Mouse (Mus musculus) small intestine, adult 2 months (tissue): ENCODE results near the gene Meis1.

ENCODE experiments used
- CTCF ChIP-seq: fragments of 200-500 bp; IDR thresholded peaks from 2 replicates; pipeline ENCODE4 v1.5.1; 2012; ENCODE audit warnings: low read depth, mild to moderate bottlenecking, control low read depth, inconsistent platforms, low read length, moderate library complexity, mixed read lengths; ENCODE audit not compliant: insufficient replicate concordance, insufficient read length; ENCODE audit errors: extremely low read depth
- POLR2A ChIP-seq: fragments of 200-500 bp; IDR thresholded peaks from 2 replicates; pipeline ENCODE4 v1.6.1; 2012; ENCODE audit warnings: low read depth, mild to moderate bottlenecking, control low read depth, inconsistent platforms, low read length, moderate library complexity

- TF ChIP-seq POLR2A (no peak), CTCF (no peak)
These were observed 35.0 kb downstream of the Meis1 start for GRCm38 (mm10) chr11:18983813-18984212.
